Mouse (Mus musculus) stomach, postnatal 0 days (tissue): ENCODE measurements around the gene BC029722. TPM values are rescaled to one million over a fixed set of nuclear protein-coding genes. Genes with fewer than 3 reads are reported as not detected.

Experiments
- ATAC-seq: fragments of 200-750 bp; cut with Nextera tagmentation; 2 replicates; pipeline ENCODE4 v1.8.0; 2017; ENCODE audit not compliant: low FRiP score, low TSS enrichment
- DNase-seq: peaks from one replicate; pipeline ENCODE4 v3.0.0-alpha.2; 2016; ENCODE audit warnings: low spot score
- H3K27ac ChIP-seq: fragments of 300-500 bp; sonication (generic); replicated peaks from 2 replicates; pipeline ENCODE4 v1.5.1; 2014; ENCODE audit warnings: mild to moderate bottlenecking, control low read depth
- H3K27me3 ChIP-seq: fragments of 300-500 bp; sonication (generic); 2 replicates; pipeline ENCODE4 v1.6.1; 2014; ENCODE audit warnings: low read length; ENCODE audit not compliant: control insufficient read depth, insufficient read depth
- H3K36me3 ChIP-seq: fragments of 300-500 bp; sonication (generic); 2 replicates; pipeline ENCODE4 v1.6.1; 2014; ENCODE audit warnings: low read length, mixed read lengths; ENCODE audit not compliant: control insufficient read depth, insufficient read depth
- H3K4me1 ChIP-seq: fragments of 300-500 bp; sonication (generic); replicated peaks from 2 replicates; pipeline ENCODE4 v1.6.1; 2014; ENCODE audit warnings: antibody characterized with exemption; ENCODE audit not compliant: control insufficient read depth, insufficient read depth
- H3K4me2 ChIP-seq: fragments of 300-500 bp; sonication (generic); replicated peaks from 2 replicates; pipeline ENCODE4 v1.6.1; 2014; ENCODE audit warnings: low read depth, mild to moderate bottlenecking, control low read depth, moderate library complexity
- H3K4me3 ChIP-seq: fragments of 300-500 bp; sonication (generic); 2 replicates; pipeline ENCODE4 v1.5.1; 2014; ENCODE audit warnings: low read depth, low read length, control low read depth
- H3K9ac ChIP-seq: fragments of 300-500 bp; sonication (generic); 2 replicates; pipeline ENCODE4 v1.6.1; 2014; ENCODE audit warnings: mild to moderate bottlenecking, low read length, control low read depth, mixed read lengths
- H3K9me3 ChIP-seq: fragments of 300-500 bp; sonication (generic); 2 replicates; pipeline ENCODE4 v1.6.1; 2016; ENCODE audit warnings: low read length; ENCODE audit not compliant: control insufficient read depth
- CTCF ChIP-seq: IDR thresholded peaks from 2 replicates; pipeline ENCODE4 v1.5.1; 2016; ENCODE audit warnings: antibody characterized with exemption, low read depth, mild to moderate bottlenecking, moderate library complexity
- EP300 ChIP-seq: optimal IDR thresholded peaks from 2 replicates; pipeline ENCODE3; 2016; ENCODE audit warnings: antibody characterized with exemption
- WGBS: fragments of 180-500 bp; shearing (Covaris S2); extraction: QIAGEN DNeasy Blood & Tissue Kit; methylation state at CpG from one replicate; pipeline ENCODE4 v1.1.7; 2014; 5-methylcytosine and 5-hydroxymethylcytosine counted together
- polyA plus RNA-seq: library from polyadenylated mRNA; unstranded; fragments of >200 nt; fragmentation: Nextera tagmentation; extraction: Ambion mirVana; gene quantifications from 2 replicates; pipeline ENCODE4 v1.2.1, GENCODE M21; 2015

Gene BC029722
- polyA plus RNA-seq, 1 experiment from 2014 or later = 26.8 TPM

- Histone ChIP-seq H3K27ac (no peak overlapping the region), H3K27me3 (no peaks in the 10 kb centered on the region), H3K9ac (no peak overlapping the region), H3K4me3 (no peak overlapping the region), H3K4me2 (no peak overlapping the region), H3K9me3 (no peaks in the 10 kb centered on the region), H3K4me1 (no peaks in the 10 kb centered on the region), H3K36me3 (no peaks in the 10 kb centered on the region)
- DNase-seq (no peak), ATAC-seq (no peak)
- TF ChIP-seq EP300 (no peak), CTCF (no peak)
- 52% methylated on average over 4 of the region's 4 CpGs for WGBS
Measured at GRCm38 (mm10) chr2:155807408-155807807, 11.8 kb downstream of the BC029722 start.

DNA sequence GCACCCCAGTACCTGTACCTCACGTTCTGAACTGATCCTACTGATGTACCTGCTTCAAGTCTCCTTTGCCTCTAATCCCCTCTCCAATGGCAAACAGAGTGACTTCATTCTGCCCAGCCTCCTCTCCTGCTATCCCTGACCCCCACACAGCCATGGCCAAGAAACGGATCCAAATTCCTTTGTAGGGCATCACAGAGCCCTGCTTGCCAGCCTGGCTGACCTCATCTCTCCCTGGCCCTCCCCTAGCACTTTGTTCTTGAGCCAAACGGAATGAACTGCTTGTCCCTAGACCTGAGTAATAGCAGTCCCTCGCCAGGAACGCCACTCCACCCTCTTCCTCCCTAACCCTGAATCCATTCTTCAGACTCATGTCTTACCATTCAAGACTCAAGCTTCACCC lies 12.7 kb downstream of the BC029722 start:
- ATAC-seq = no peak
- H3K9ac ChIP-seq = no peak overlapping the region
- DNase-seq = no peak
- H3K27ac ChIP-seq = no peak overlapping the region
- no peaks in the 10 kb centered on the region for H3K36me3 ChIP-seq
- TF ChIP-seq EP300 (no peak), CTCF (no peak)
- no peak overlapping the region for H3K4me3 ChIP-seq
- H3K9me3 ChIP-seq = no peaks in the 10 kb centered on the region
- no peaks in the 10 kb centered on the region for H3K4me1 ChIP-seq
- WGBS = 53% methylated on average over 5 of the region's 5 CpGs
- H3K27me3 ChIP-seq = no peaks in the 10 kb centered on the region
- H3K4me2 ChIP-seq = no peak overlapping the region

- Histone ChIP-seq H3K9ac (no peak overlapping the region), H3K27me3 (no peaks in the 10 kb centered on the region), H3K36me3 (no peaks in the 10 kb centered on the region), H3K4me1 (no peaks in the 10 kb centered on the region), H3K9me3 (no peaks in the 10 kb centered on the region), H3K27ac (no peak overlapping the region), H3K4me2 (no peak overlapping the region), H3K4me3 (no peak overlapping the region)
- no peak for ATAC-seq
- no peak for DNase-seq
- WGBS = 79% methylated on average over 6 of the region's 6 CpGs
- TF ChIP-seq EP300 = no peak
Measured at GRCm38 (mm10) chr2:155805925-155806255, 13.3 kb downstream of the BC029722 start.

GRCm38 (mm10) chr2:155805231-155805924 lies 13.8 kb downstream of the BC029722 start:
- TF ChIP-seq CTCF (no peak), EP300 (no peak)
- Histone ChIP-seq H3K4me2 (no peak overlapping the region), H3K9ac (no peak overlapping the region), H3K27me3 (no peaks in the 10 kb centered on the region), H3K27ac (no peak overlapping the region), H3K36me3 (no peaks in the 10 kb centered on the region), H3K4me3 (no peak overlapping the region), H3K4me1 (no peaks in the 10 kb centered on the region), H3K9me3 (no peaks in the 10 kb centered on the region)
- ATAC-seq (peak; percentile 55; the same call in 1 of the 2 replicates), DNase-seq (peak; percentile 66)
- WGBS = 38% methylated on average over 6 of the region's 6 CpGs

GRCm38 (mm10) chr2:155804053-155804452 lies 15.2 kb downstream of the BC029722 start:
- DNase-seq (no peak), ATAC-seq (no peak)
- 57% methylated on average over 5 of the region's 5 CpGs for WGBS
- H3K36me3 ChIP-seq = no peaks in the 10 kb centered on the region
- H3K9ac ChIP-seq = no peak overlapping the region
- TF ChIP-seq CTCF (no peak), EP300 (no peak)
- H3K4me2 ChIP-seq = no peak overlapping the region
- H3K27ac ChIP-seq = no peak overlapping the region
- H3K9me3 ChIP-seq = no peaks in the 10 kb centered on the region
- no peaks in the 10 kb centered on the region for H3K4me1 ChIP-seq
- H3K27me3 ChIP-seq = no peaks in the 10 kb centered on the region
- no peak overlapping the region for H3K4me3 ChIP-seq

DNA sequence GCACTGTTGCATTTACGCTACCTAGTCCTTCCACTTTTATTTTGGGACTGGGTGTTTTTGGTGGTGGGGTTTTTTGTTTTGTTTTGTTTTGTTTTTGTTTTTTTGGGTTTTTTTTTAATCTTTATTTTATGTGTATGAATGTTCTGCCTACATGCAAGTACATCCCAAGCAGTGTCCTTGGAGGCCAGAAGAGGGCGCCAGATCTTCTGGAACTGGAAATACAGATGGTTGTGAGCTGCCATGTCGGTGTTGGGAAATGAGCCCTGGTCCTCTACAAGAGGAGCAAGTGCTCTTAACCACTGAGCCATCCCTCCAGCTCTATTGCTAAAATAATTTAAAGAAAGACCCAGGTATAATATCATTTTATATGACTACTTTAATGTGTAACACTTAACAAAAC lies 16.5 kb downstream of the BC029722 start:
- H3K36me3 ChIP-seq = no peaks in the 10 kb centered on the region
- 55% methylated on average over 3 of the region's 3 CpGs for WGBS
- no peak overlapping the region for H3K9ac ChIP-seq
- ATAC-seq (no peak), DNase-seq (no peak)
- H3K4me1 ChIP-seq = no peaks in the 10 kb centered on the region
- H3K4me2 ChIP-seq = no peak overlapping the region
- H3K4me3 ChIP-seq = no peak overlapping the region
- no peaks in the 10 kb centered on the region for H3K9me3 ChIP-seq
- no peak overlapping the region for H3K27ac ChIP-seq
- no peaks in the 10 kb centered on the region for H3K27me3 ChIP-seq
- peak; percentile 53 for TF ChIP-seq CTCF
- no peak for TF ChIP-seq EP300
